In the genomic region with DNA sequence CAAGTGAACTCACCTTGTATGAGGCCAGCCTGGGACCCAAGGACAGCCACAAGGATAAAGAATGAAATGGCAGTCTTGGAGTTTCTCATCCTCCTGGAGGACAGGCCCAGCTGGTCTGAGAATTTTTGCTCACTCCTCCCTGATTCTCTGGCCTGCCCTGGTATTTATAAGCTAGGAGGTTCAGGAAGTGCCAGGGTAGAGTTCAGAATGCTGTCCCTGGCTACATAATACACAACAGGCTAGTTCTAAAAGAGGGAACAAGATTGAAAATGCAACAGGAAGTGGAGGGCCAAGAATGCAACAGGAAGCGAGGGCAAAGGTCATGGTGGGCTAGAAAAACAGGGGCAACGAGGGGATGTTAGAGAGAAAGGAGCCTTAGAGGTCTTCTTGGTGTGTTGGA, we compare ENCODE assay signal across 11 mouse cellular contexts. TPM values are rescaled to one million over a fixed set of nuclear protein-coding genes. Genes with fewer than 3 reads are reported as not detected.
DNase-seq lines count a peak whose midpoint lies in the region; TF ChIP-seq lines count a peak whose summit lies in the region.
"Had no signal": no experiment of that assay in that cellular context is flagged by ENCODE, and none has a peak within 500 bp of the region (broad histone marks: within the 10 kb centered on the region; RNA-seq: fewer than 3 reads in every experiment).

Gene Ccl6, minus strand, starts transcription at position 235 of the 400 bp plus-strand sequence.

- 32% methylated on average over 2 of the region's 2 CpGs for WGBS in lung, adult 2 months

- TF ChIP-seq POLR2A in lung, adult 2 months (IDR thresholded peaks at IDR 0.05; ENCODE audit: borderline replicate concordance, extremely low read depth, low read depth, low read length) = peak; percentile 34; the same call in 1 of the 2 replicates

- peak within 1 kb of the TSS; percentile 13 for H3K4me3 ChIP-seq in lung, adult 2 months (replicated peaks; ENCODE audit: extremely low read depth, low read depth, low read length)

- no peak for DNase-seq in adrenal gland, postnatal 36 days
- no peak for DNase-seq in adrenal gland, postnatal 10 days
- no peak for DNase-seq in lung, adult 2 months
- no peak for DNase-seq in lung, postnatal 10 days
- no peak for DNase-seq in gonadal fat pad, adult 2 months (ENCODE audit: low read depth)
- peak; percentile 23 for DNase-seq in skeletal muscle tissue, adult 2 months (ENCODE audit: low read depth, low spot score)
- DNase-seq in cerebellum, adult 8-10 months = no peak
- no peak for DNase-seq in ovary, postnatal 10 days (ENCODE audit: low spot score)
- DNase-seq: cerebellum, adult 18-20 months; right cerebral cortex, postnatal 4 days had no signal

- TF ChIP-seq CTCF in lung, adult 2 months (IDR thresholded peaks at IDR 0.05; ENCODE audit: insufficient read depth, low read length) = no peak

- H3K4me1 ChIP-seq in lung, adult 2 months (ENCODE audit: control insufficient read depth, insufficient read depth, low read length) = no peaks in the 10 kb centered on the region

RNA-seq across cellular contexts. Expression of gene Ccl6, which starts in this region (rescaled TPM):
- total RNA-seq in adrenal gland, postnatal 36 days (2021) = 10 to 100 TPM; 11.4 to 30.4 TPM
- 10 to 100 TPM in 1 of 2 experiments, 1 to 10 TPM in 1; 6.6 to 12.9 TPM for total RNA-seq in adrenal gland, postnatal 10 days (2021)
- polyA plus RNA-seq in lung, adult 2 months (2012; rRNA removed) = 64.7 and 98.8 TPM in 2 replicates
- polyA plus RNA-seq in gonadal fat pad, adult 2 months (2012; rRNA removed) = 22.6 and 37.3 TPM in 2 replicates
- polyA plus RNA-seq: C2C12 had no signal
